ENCODE assay signal across 7 mouse cellular contexts in the genomic region with DNA sequence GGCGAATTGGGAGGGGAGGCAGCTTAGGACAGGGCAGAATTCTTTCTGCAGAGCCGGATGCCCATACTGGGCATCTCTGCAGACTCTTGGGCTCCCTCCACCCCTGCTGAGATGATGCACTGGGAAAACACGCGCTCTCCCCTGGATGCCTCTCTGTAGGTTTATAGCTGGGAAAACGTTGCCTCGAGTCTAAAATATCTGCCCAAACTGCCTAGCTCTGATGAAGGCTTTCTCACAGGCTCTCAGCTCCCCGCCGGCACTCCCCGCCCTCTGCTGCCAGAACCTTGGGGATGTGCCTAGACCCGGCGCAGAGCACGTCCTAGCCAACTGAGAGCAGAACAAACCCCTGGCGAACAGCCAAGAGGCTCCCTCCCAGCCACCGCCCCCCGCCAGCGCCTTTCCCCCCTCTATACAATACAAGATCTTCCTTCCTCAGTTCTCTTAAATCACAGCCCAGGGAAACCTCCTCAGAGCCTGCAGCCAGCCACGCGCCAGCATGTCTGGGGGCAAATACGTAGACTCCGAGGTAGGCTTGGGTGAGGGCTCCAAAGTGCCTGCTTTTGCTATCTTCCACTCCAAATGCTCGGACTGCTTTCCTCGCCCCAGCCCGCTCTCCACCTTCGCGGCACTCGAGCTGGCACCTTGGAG. TPM values are rescaled to one million over a fixed set of nuclear protein-coding genes. Genes with fewer than 3 reads are reported as not detected.
DNase-seq lines count a peak whose midpoint lies in the region; ATAC-seq lines count a peak whose summit lies in the region.

Cav1 (plus strand) TSS at position 382 of the 648 bp plus-strand sequence.

- H3K9me3 ChIP-seq in intestine, embryonic 16.5 days (ENCODE audit: control insufficient read depth, low read length): no peaks in the 10 kb centered on the region

- peak within 1 kb of the TSS; percentile 58 for H3K4me3 ChIP-seq in intestine, embryonic 16.5 days (ENCODE audit: low read length)

- DNase-seq in adrenal gland, postnatal 10 days: peak; percentile 80
- peak; percentile 41 for DNase-seq in embryo, embryonic 11.5 days (ENCODE audit: low read depth, low spot score)
- DNase-seq in gastrocnemius, postnatal 4 days (ENCODE audit: low spot score in 2 of 2): peak; percentile 56 to 79
- peak; percentile 57 to 86 for DNase-seq in left cerebral cortex, postnatal 10 days (ENCODE audit: extremely low spot score in 1 of 2, low spot score in 2 of 2)
- peak; percentile 72 for DNase-seq in right cerebral cortex, postnatal 25 days

- 1% methylated on average over 26 of the region's 26 CpGs for WGBS in intestine, embryonic 16.5 days

- no peaks in the 10 kb centered on the region for H3K36me3 ChIP-seq in intestine, embryonic 16.5 days (ENCODE audit: control insufficient read depth, insufficient read depth, low read length)

- peaks cover 7% of the 10 kb centered on the region; the same call in 1 of the 2 replicates for H3K27me3 ChIP-seq in intestine, embryonic 16.5 days (replicated peaks; ENCODE audit: control insufficient read depth, insufficient read depth, low read length)

- peak within 1 kb of the TSS; percentile 85 for H3K27ac ChIP-seq in intestine, embryonic 16.5 days (ENCODE audit: low read length)

- H3K4me1 ChIP-seq in intestine, embryonic 16.5 days (ENCODE audit: control insufficient read depth, insufficient read depth, low read length): peaks cover 21% of the 10 kb centered on the region; the same call in 1 of the 2 replicates

- peak; percentile 91 for ATAC-seq in intestine, embryonic 16.5 days
- ATAC-seq in megakaryocyte, adult 5-6 weeks (ENCODE audit: poor library complexity, severe bottlenecking): peak; percentile 63

- intact Hi-C loops in left cerebral cortex, postnatal 10 days (cut with DNase I): loop anchor here (5.0 kb wide), 1 partner anchor 194 kb away; no protein-coding TSS in a partner anchor

- peak within 1 kb of the TSS; percentile 97 for H3K4me2 ChIP-seq in intestine, embryonic 16.5 days (ENCODE audit: low read depth, low read length)

- peak within 1 kb of the TSS; percentile 70 for H3K9ac ChIP-seq in intestine, embryonic 16.5 days (ENCODE audit: low read depth, low read length)

RNA-seq across cellular contexts. Expression of gene Cav1, which starts in this region (rescaled TPM):
- 100 to 1,000 TPM; 503 to 507 TPM for total RNA-seq in adrenal gland, postnatal 10 days (2021)
- 100 to 1,000 TPM; 376 to 427 TPM for total RNA-seq in gastrocnemius, postnatal 4 days (2021)
- 189 and 198 TPM in 2 replicates for polyA plus RNA-seq in intestine, embryonic 16.5 days (2015; fragmentation: Nextera tagmentation; extraction: Ambion mirVana)
- total RNA-seq in left cerebral cortex, postnatal 10 days (2021): 10 to 100 TPM; 25.7 to 26.7 TPM
- not detected in 2 replicates for total RNA-seq in megakaryocyte, adult 5-6 weeks (2015)
- total RNA-seq in megakaryocyte, adult 5-6 weeks (2017): not detected in 2 replicates

Comparison
In these comparisons a context has a peak if more than half of its experiments do, and no peak if none do; other contexts are left out.
1. Peak in every context shown above with its lines: DNase-seq, ATAC-seq, H3K4me3 ChIP-seq and H3K27ac ChIP-seq.
2. RNA of gene Cav1 (total RNA-seq): 503 to 507 TPM in adrenal gland, postnatal 10 days, 376 to 427 TPM in gastrocnemius, postnatal 4 days and 25.7 to 26.7 TPM in left cerebral cortex, postnatal 10 days; not detected in megakaryocyte, adult 5-6 weeks; every median in the first group is over 10 times any median in the second.
3. RNA of gene Cav1 (total RNA-seq): 503 to 507 TPM in adrenal gland, postnatal 10 days and 376 to 427 TPM in gastrocnemius, postnatal 4 days; 25.7 to 26.7 TPM in left cerebral cortex, postnatal 10 days; every median in the first group is over 10 times any median in the second.
4. Peak in ATAC-seq in megakaryocyte, adult 5-6 weeks; RNA of the gene not detected or under 1 TPM.